Mouse (Mus musculus): Measurements from ENCODE around the gene Gm49486.

GRCm38 (mm10) chr15:79187819-79188218 is 41.4 kb upstream of the Gm49486 start:
- TF ChIP-seq POLR2A (IDR thresholded peaks at IDR 0.05; ENCODE audit: low read depth, low read length) = no peak
- no peak for TF ChIP-seq CTCF (IDR thresholded peaks at IDR 0.05; ENCODE audit: extremely low read depth, insufficient read length, insufficient replicate concordance, low read depth, low read length)

Data from small intestine, adult 2 months (tissue).